Mouse (Mus musculus) ES-Bruce4 (cell line): Measurements from ENCODE around the gene Ak5.

Experiments
- CTCF ChIP-seq: IDR thresholded peaks from one replicate; pipeline ENCODE4 v1.8.1; 2011; ENCODE audit warnings: low read depth, low read length
- POLR2A ChIP-seq: IDR thresholded peaks from one replicate; pipeline ENCODE4 v1.8.1; 2011; ENCODE audit warnings: low read length; ENCODE audit not compliant: insufficient read depth

DNA sequence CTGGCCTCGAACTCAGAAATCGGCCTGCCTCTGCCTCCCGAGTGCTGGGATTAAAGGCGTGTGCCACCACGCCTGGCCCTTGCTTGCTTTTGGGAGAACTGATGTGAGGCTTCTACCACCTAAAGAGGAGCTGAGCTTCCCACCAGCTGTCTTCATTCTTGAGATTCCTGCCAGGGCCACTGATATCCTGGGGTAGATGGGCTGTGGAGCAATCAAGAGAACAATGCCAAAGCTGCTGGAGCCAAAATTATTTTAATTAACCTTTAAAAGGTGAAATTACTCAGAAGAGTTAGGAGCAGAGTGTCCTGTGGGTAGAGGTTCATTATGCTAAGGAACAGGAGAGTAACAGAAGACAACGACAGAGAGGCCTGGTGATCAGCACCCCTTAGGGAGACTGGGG, 202.8 kb downstream of the Ak5 start:
- no peak for TF ChIP-seq CTCF
- no peak for TF ChIP-seq POLR2A
